Mouse (Mus musculus): ENCODE results near the gene Irf2bp1. TPM values are rescaled to one million over a fixed set of nuclear protein-coding genes. Genes with fewer than 3 reads are reported as not detected.

Irf2bp1 gene
- polyA plus RNA-seq (2016; fragmentation: Nextera tagmentation; extraction: Ambion mirVana): 30.8 and 34.4 TPM in 2 replicates

DNA sequence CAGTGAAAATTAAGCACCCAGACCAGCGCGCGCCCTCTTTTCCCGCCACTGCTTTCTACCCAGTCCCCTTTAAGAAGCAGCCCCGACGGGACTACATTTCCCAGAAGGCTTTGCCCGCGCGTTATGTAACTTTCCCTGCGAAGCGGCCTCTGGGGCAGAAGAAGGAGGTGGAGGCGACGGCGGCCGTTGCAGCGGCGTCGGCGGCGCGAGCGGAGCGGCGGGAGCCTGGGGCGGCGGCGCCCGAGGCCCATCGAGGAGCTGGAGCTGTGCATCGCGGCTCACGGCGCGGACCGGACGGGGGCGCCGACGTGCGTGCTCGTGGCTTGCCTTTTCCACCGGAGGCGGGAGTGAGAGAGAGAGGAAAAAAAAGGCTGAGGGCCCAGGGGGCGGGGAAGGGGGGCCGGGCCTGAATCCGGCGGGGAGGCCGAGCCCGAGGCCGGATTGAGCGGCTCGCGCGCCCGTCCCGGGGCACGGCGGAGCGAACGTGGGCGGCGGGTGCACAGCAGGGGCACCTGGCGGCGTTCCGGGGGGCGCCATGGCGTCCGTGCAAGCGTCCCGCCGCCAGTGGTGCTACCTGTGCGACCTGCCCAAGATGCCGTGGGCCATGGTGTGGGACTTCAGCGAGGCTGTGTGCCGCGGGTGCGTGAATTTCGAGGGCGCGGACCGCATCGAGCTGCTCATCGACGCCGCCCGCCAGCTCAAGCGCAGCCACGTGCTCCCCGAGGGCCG lies at the start of gene Irf2bp1:
Irf2bp1 (plus strand) TSS at position 143 of the 729 bp plus-strand sequence.
- WGBS: 0% methylated on average over 83 of the region's 90 CpGs
- H3K36me3 ChIP-seq: peaks cover 34% of the 10 kb centered on the region
- DNase-seq (ENCODE audit: low spot score): peak; percentile 95
- peak within 1 kb of the TSS; percentile 94 for H3K4me3 ChIP-seq
- peak within 1 kb of the TSS; percentile 96 for H3K27ac ChIP-seq
- H3K9me3 ChIP-seq (replicated peaks): no peaks in the 10 kb centered on the region
- H3K27me3 ChIP-seq (ENCODE audit: low read depth, poor library complexity, severe bottlenecking): no peaks in the 10 kb centered on the region
- peaks cover 73% of the 10 kb centered on the region for H3K4me1 ChIP-seq

GRCm38 (mm10) chr7:18957569-18958383 lies 46.1 kb upstream of the Irf2bp1 start:
- WGBS: under 1% methylated on average over 107 of the region's 107 CpGs
- no peaks in the 10 kb centered on the region for H3K36me3 ChIP-seq

DNA sequence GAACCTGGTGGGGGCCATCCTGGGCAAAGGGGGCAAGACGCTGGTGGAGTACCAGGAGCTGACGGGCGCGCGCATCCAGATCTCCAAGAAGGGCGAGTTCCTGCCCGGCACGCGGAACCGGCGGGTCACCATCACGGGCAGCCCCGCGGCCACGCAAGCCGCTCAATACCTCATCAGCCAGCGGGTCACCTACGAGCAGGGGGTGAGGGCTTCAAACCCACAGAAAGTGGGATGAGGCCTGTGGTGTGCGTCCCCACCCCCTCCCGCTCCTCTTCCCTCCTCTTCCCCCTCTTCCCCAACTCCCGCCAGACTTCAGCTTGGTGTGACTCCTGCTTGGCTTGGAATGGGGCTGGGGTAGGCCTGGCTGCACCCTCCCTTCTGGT lies 45.5 kb upstream of the Irf2bp1 start:
- Histone ChIP-seq H3K27ac (peak overlapping the region; percentile 46), H3K9me3 (replicated peaks) (no peaks in the 10 kb centered on the region), H3K27me3 (ENCODE audit: low read depth, poor library complexity, severe bottlenecking) (peaks cover 94% of the 10 kb centered on the region), H3K4me3 (peak overlapping the region; percentile 64), H3K4me1 (peaks cover 22% of the 10 kb centered on the region), H3K36me3 (no peaks in the 10 kb centered on the region)
- DNase-seq (ENCODE audit: low spot score): no peak
- under 1% methylated on average over 21 of the region's 21 CpGs for WGBS

More at GRCm38 (mm10) chr7:18957569-18958383, 46.1 kb upstream of the Irf2bp1 start:
- H3K27ac ChIP-seq: peak overlapping the region; percentile 46
- peak; percentile 67 for DNase-seq (ENCODE audit: low spot score)
- H3K27me3 ChIP-seq (ENCODE audit: low read depth, poor library complexity, severe bottlenecking): peaks cover 90% of the 10 kb centered on the region
- H3K4me3 ChIP-seq: peak overlapping the region; percentile 64
- H3K9me3 ChIP-seq (replicated peaks): no peaks in the 10 kb centered on the region
- peaks cover 17% of the 10 kb centered on the region for H3K4me1 ChIP-seq

- no peak for DNase-seq (ENCODE audit: low spot score)
- no peak overlapping the region for H3K4me3 ChIP-seq
- H3K27me3 ChIP-seq (ENCODE audit: low read depth, poor library complexity, severe bottlenecking): peaks cover 99% of the 10 kb centered on the region
- WGBS: 67% methylated on average over 8 of the region's 8 CpGs
- H3K27ac ChIP-seq: no peak overlapping the region
- peaks cover 23% of the 10 kb centered on the region for H3K4me1 ChIP-seq
- H3K9me3 ChIP-seq (replicated peaks): no peaks in the 10 kb centered on the region
- no peaks in the 10 kb centered on the region for H3K36me3 ChIP-seq
Observed at GRCm38 (mm10) chr7:18959446-18959845, 44.4 kb upstream of the Irf2bp1 start.

DNA sequence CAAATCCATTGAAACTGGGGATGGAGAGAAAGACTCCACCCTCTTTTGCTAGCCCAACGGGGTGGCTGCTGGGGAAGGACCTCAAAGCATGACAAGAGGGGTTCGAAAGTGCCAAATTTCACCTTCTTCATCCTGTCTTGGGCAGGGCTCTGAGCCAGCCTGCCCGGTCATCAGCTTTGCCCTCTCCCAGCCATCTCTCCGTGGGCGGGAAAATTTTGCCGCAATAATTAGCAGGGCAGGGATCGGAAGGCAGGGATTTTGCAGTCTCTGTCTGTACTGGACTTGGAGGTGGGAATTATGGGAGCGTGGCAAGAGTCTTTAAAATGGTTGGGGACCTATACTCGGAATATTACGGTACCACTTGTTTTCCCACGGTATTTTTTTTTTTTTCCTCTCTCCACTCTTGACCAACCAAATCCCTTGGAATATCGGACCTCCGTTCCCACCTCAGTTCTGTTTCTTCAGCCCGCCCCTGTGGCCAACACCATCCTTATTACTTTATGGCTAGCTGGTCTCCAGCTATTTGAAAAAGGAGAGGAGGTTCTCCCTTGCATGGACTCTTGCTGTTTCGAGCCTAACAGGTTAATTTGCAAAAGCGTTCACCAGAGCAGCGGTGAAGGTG lies 41.6 kb upstream of the Irf2bp1 start:
- DNase-seq (ENCODE audit: low spot score): no peak
- WGBS: under 1% methylated on average over 17 of the region's 17 CpGs
- Histone ChIP-seq H3K27me3 (ENCODE audit: low read depth, poor library complexity, severe bottlenecking) (peaks cover 99% of the 10 kb centered on the region), H3K4me3 (peak overlapping the region; percentile 34), H3K4me1 (peaks cover 22% of the 10 kb centered on the region), H3K36me3 (no peaks in the 10 kb centered on the region), H3K9me3 (replicated peaks) (no peaks in the 10 kb centered on the region), H3K27ac (no peak overlapping the region)

GRCm38 (mm10) chr7:18962795-18963194 lies 41.0 kb upstream of the Irf2bp1 start:
- Histone ChIP-seq H3K27ac (no peak overlapping the region), H3K9me3 (replicated peaks) (no peaks in the 10 kb centered on the region), H3K27me3 (ENCODE audit: low read depth, poor library complexity, severe bottlenecking) (peaks cover 99% of the 10 kb centered on the region), H3K4me1 (peaks cover 17% of the 10 kb centered on the region), H3K36me3 (no peaks in the 10 kb centered on the region), H3K4me3 (peak overlapping the region; percentile 34)
- DNase-seq (ENCODE audit: low spot score): peak; percentile 39
- WGBS: 1% methylated on average over 20 of the region's 20 CpGs

GRCm38 (mm10) chr7:18963294-18963843 lies 40.5 kb upstream of the Irf2bp1 start:
- WGBS: under 1% methylated on average over 19 of the region's 19 CpGs
- H3K9me3 ChIP-seq (replicated peaks): no peaks in the 10 kb centered on the region
- H3K4me3 ChIP-seq: no peak overlapping the region
- H3K4me1 ChIP-seq: peaks cover 11% of the 10 kb centered on the region
- no peak for DNase-seq (ENCODE audit: low spot score)
- H3K27ac ChIP-seq: no peak overlapping the region
- peaks cover 95% of the 10 kb centered on the region for H3K27me3 ChIP-seq (ENCODE audit: low read depth, poor library complexity, severe bottlenecking)
- no peaks in the 10 kb centered on the region for H3K36me3 ChIP-seq

- DNase-seq (ENCODE audit: low spot score): no peak
Observed at GRCm38 (mm10) chr7:18965312-18965711, 38.5 kb upstream of the Irf2bp1 start.

DNA sequence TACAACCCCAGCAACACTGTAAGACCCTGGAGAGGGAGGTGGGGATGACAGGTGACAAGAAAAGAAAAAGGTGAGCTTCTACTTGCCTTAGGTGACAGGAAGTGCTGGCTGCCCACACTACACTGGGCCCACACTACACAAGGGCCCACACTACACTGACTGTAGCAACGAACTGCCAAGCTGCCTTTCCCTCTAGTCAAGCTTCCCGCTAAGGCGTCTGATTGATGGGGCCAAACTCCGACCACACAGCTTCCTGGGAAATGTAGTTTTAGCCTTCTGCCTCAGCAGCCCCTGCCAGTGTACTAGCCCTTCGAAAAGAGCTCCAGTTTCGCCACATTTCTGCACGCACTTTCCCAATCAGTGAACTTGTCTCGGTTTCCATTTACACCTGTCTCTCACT lies 36.2 kb upstream of the Irf2bp1 start:
- H3K9me3 ChIP-seq (replicated peaks): 0 out of 2 replicates have a peak, but pooled peaks cover 3% of the 10 kb centered on the region
- WGBS: 9% methylated on average over 8 of the region's 8 CpGs
- no peak for DNase-seq (ENCODE audit: low spot score)
- H3K4me1 ChIP-seq: peaks cover 8% of the 10 kb centered on the region
- no peak overlapping the region for H3K4me3 ChIP-seq
- H3K27me3 ChIP-seq (ENCODE audit: low read depth, poor library complexity, severe bottlenecking): peaks cover 62% of the 10 kb centered on the region
- no peaks in the 10 kb centered on the region for H3K36me3 ChIP-seq
- no peak overlapping the region for H3K27ac ChIP-seq

More at GRCm38 (mm10) chr7:18965312-18965711, 38.5 kb upstream of the Irf2bp1 start:
- Histone ChIP-seq H3K4me3 (no peak overlapping the region), H3K36me3 (no peaks in the 10 kb centered on the region), H3K9me3 (replicated peaks) (0 out of 2 replicates have a peak, but pooled peaks cover 3% of the 10 kb centered on the region), H3K27me3 (ENCODE audit: low read depth, poor library complexity, severe bottlenecking) (peaks cover 85% of the 10 kb centered on the region), H3K27ac (no peak overlapping the region), H3K4me1 (peaks cover 10% of the 10 kb centered on the region)
- 78% methylated on average over 5 of the region's 5 CpGs for WGBS

DNA sequence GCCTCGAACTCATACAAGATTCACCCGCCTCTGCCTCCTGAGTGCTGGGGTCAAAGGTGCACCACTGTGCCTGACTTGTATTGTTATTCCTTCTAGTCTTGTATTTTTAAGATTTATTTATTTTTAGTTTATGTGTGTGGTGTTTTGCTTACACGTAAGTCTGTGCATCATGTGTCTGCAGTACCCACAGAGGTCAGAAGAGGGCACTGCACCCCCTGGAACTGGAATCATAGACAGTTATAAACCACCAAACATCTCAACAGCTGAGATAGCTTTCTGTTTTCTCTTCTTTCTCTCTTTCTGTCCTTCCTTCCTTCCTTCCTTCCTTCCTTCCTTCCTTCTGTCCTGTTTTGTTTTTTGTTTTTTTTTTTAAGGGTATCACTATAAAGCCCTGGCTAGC lies 32.9 kb upstream of the Irf2bp1 start:
- Histone ChIP-seq H3K4me1 (no peaks in the 10 kb centered on the region), H3K9me3 (replicated peaks) (0 out of 2 replicates have a peak, but pooled peaks cover 3% of the 10 kb centered on the region), H3K27me3 (ENCODE audit: low read depth, poor library complexity, severe bottlenecking) (peaks cover 31% of the 10 kb centered on the region), H3K4me3 (no peak overlapping the region), H3K27ac (no peak overlapping the region), H3K36me3 (no peaks in the 10 kb centered on the region)
- WGBS: 85% methylated on average over 3 of the region's 3 CpGs
- no peak for DNase-seq (ENCODE audit: low spot score)

DNA sequence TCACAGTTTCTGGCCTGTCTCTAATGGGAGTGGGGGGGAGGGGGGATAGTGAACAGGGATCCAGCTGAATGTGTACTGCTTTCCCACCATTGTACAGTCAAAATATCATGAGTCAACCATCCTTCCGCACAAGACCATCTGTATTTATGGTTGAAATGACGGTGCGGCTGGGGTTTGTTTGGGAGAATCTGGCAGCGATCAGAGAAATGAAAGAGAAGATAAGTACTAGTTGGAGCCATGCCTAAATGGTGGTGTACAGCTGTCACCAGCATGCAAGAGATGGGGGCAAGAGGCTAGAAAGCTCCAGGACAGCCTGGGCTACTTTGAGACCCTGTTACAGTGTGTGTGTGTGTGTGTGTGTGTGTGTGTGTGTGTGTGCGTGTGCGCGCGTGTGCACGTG lies 25.5 kb upstream of the Irf2bp1 start:
- no peak for DNase-seq (ENCODE audit: low spot score)
- Histone ChIP-seq H3K4me3 (no peak overlapping the region), H3K9me3 (replicated peaks) (no peaks in the 10 kb centered on the region), H3K27me3 (ENCODE audit: low read depth, poor library complexity, severe bottlenecking) (0 out of 2 replicates have a peak, but pooled peaks cover 3% of the 10 kb centered on the region), H3K4me1 (no peaks in the 10 kb centered on the region), H3K36me3 (no peaks in the 10 kb centered on the region), H3K27ac (no peak overlapping the region)
- 93% methylated on average over 9 of the region's 9 CpGs for WGBS

- Histone ChIP-seq H3K27ac (no peak overlapping the region), H3K36me3 (no peaks in the 10 kb centered on the region), H3K4me3 (no peak overlapping the region), H3K4me1 (peaks cover 10% of the 10 kb centered on the region), H3K9me3 (replicated peaks) (no peaks in the 10 kb centered on the region), H3K27me3 (ENCODE audit: low read depth, poor library complexity, severe bottlenecking) (peaks cover 21% of the 10 kb centered on the region)
- no peak for DNase-seq (ENCODE audit: low spot score)
- 79% methylated on average over 2 of the region's 2 CpGs for WGBS
Observed at GRCm38 (mm10) chr7:18986503-18986902, 17.3 kb upstream of the Irf2bp1 start.
